Mouse (Mus musculus) adrenal gland, postnatal 36 days (tissue): ENCODE measurements at regions not wholly inside any gene's neighbourhood (a gene's known extent, or its start where the extent isn't known, plus 50 kb on each side); places are given as distances from the start of the nearest gene placed in this dataset.

ENCODE experiments used
- DNase-seq, 2 experiments: peaks; one replicate each; pipeline ENCODE4 v3.0.0; 2021; ENCODE audit warnings: mixed read lengths in 1 of 2

- DNase-seq = no peak
These were observed 118.3 kb upstream of the Ift57 start for GRCm38 (mm10) chr16:49580708-49581107.

GRCm38 (mm10) chr16:49606500-49606899, 92.5 kb upstream of the Ift57 start:
- no peak for DNase-seq

- DNase-seq = no peak
These were observed 84.2 kb upstream of the Ift57 start for GRCm38 (mm10) chr16:49614801-49615200.

- DNase-seq = no peak
These were observed 83.6 kb upstream of the Ift57 start for GRCm38 (mm10) chr16:49615342-49616020.

DNA sequence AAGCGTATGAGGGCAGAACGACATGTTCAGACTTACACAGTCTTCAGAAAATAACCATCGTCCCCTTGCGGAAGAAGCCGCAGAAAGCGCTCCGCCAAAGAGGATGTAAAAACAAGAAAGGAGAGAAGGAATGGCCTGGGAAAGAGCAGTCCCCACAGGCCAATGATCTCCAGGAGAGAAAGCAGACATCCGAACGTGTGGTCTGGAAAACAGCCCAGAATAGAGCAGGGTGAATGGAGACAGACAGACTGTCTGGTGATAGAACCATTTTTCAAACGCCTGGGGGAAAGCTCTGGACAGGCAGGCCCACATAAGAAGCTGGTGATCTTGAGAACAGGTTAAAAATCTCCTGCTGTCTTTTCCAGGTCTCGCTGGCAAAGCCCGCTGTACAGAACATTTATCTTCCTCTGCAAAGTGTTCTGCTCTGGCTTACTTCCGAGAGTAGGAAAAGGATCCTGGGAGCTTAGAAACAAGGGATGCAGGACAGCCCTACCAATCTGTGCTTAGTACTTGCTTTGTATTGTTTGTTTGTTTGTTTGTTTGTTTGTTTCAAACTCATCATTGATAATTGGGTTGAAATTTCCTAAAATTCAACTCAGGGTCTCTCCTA, 82.7 kb upstream of the Ift57 start:
- DNase-seq = peak in 1 of 2 experiments; percentile 2

GRCm38 (mm10) chr16:49633502-49633901, 65.5 kb upstream of the Ift57 start:
- no peak for DNase-seq

DNA sequence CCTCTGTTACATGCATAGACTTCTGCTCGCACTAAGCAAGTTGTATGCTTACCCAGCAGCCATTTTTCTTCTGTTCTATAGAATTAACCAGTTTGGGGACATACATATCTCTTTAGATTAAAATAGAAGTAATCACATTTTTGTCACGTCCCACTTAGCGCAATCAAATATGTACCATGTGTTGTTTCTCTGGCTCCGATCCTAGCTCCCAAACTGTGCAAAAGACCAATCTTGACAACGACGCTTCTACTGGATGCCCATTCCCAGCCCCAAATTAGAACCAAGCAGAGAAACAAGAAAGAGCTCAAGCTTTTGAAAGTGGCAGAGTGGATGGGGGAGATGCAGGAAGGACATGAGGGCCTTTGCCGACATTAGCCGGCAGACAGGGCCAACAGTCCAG, 63.5 kb upstream of the Ift57 start:
- no peak for DNase-seq

- DNase-seq = no peak
These were observed 62.6 kb upstream of the Ift57 start for GRCm38 (mm10) chr16:49636467-49636866.

- DNase-seq = no peak
These were observed 56.3 kb upstream of the Ift57 start for GRCm38 (mm10) chr16:49642696-49643095.

DNA sequence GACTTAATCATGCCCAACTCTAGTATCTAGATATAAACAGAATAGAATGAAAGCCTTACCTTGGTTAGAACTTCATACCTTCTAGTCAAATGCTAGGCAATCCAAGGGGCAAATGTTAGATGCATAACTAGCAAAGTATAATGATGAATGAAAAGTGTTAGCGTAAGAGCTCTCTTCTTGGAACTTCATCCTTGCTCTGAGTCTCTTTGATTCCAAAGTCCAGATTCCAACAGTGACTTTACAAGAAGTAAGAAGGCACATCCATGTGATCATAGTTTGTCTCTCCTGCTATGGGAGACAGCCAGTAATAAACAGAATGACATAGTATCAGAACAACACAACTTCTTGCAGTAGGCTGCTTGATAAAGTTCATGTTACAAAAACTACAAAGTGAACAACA, 54.6 kb upstream of the Ift57 start:
- DNase-seq = no peak

DNA sequence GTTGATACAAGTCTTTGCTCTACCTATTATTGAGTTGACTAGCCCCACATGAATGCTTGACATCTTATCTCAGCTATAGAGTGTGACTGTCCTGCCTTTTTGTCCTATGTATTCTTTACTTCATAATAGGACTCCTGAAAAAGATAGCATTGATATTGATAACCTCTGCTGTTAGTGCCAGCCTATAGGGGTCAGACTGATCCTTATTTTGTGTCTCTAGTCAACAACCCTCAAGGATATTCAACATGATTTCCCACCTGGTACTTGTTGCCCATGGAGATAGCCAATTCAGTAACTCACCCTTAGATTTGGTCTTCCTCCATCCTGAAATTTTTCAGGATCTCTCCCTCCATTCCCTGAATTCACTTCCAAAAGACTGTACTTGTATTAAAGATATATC, 52.6 kb upstream of the Ift57 start:
- DNase-seq = no peak
